Mouse (Mus musculus): ENCODE measurements at regions not wholly inside any gene's neighbourhood (a gene's known extent, or its start where the extent isn't known, plus 50 kb on each side); places are given as distances from the start of the nearest gene placed in this dataset.

DNA sequence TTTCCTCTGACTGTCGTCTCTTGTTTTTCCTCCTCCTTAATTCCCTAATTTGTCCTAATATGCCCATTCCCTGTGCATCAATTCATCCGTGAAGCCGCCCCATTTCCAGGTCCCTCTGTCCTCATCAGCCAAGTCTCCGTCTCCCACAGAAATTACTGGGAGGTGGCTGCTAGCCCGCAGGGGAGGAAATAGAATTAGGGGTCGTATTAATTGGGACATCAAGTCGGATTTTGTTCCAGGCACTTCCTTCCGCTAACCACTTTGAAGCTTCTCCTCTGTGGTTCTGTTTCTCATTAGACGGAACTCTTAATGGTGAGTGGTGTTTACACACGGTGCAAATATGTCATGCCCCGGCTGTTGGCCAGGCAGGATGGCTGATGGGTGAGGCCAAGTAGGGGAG is 259.5 kb upstream of the Tbx3 start:
- intact Hi-C loops (cut with DNase I), result no loop called here
- no peak for DNase-seq (ENCODE audit: low spot score in 2 of 2)

DNA sequence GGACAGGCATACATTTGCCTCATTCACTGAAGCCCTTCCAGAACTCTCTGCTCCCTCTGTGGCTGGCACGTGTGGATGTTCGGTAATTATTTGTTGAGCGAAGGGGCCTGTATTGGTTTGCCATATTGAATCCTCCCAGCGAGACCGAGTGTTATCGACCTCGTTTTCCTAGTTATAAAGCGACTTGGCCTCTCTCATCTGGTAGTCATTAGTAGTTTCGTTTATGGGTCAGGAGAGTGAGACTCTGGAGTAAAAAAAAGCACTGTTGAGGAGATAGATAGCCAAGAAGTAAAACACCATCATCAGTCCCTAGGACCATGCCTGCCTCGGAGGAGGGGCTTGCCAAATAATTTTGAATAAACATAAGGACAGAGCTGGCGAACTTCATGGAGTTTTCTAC is 254.6 kb upstream of the Tbx3 start:
- intact Hi-C loops (cut with DNase I), result no loop called here
- no peak for DNase-seq (ENCODE audit: low spot score in 2 of 2)

DNA sequence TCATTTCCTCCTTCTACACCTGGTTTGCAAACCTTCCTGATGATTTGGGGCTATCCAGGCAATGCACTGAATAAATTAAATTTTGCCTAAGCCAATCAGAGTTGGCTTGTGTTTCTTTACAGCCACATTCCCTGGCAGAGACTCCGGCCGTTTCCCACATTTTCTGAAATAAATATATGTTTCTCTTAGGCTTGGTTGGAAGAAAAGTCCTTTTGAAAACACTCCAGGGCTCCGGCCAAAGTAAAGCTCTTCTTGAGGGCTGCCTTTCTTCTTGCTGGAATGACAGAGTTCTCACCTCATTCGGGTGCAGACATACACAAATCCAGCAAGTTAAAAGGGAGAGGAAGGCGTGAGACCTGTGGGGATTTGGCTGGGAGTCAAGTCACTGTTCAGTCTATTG is 252.0 kb upstream of the Tbx3 start:
- intact Hi-C loops (cut with DNase I), result no loop called here

DNA sequence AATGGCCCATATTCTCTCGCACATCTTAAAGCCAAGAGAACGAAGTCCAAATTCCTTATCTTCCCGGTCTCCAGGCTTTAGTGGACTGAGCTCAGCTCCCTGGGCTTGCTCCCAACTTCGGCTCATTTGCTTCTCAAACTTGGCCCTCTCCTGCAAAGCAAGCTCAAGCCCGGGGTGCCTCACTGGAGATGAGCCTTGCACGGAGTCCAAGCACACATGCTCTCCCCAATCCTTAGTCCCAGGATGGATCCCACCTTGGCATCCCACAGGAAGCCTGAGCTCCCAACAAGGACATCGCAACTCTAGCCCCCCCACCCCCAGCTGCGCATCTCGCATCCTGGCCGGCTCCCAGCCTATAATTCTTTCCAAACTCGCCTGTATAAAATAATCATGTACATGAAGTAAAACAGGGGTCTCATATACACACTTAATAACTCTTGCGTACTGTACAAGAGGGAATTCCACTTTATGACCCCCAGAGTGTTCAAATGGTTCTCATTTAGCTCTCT is 242.9 kb upstream of the Tbx3 start:
- intact Hi-C loops (cut with DNase I), result no loop called here
- no peak for DNase-seq (ENCODE audit: low spot score in 2 of 2)

More for the DNA sequence above, 252.0 kb upstream of the Tbx3 start:
- DNase-seq (ENCODE audit: low spot score in 2 of 2), result no peak

DNA sequence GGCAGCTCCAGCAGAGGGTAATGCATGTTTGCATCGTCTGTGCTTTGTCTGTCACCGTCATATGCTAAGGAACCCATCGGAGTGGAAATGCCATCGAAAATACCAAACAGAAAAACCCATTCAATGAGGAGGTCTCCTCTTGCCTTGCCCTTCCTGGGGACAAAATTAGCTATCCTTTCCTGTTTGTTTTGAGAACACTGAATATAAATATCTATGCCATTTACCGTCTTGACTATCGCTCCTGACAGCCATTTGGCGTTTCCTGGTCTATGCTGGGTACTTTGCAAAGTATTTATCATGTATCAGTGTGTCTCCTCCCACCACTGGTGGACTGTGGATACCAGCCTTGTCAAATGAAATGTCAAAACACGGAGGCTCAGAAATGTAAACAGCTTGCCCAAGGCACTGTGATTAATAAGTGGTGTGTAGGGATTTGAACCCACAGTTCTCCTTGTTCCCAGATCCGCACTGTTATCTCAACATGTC is 239.2 kb upstream of the Tbx3 start:
- no peak for DNase-seq (ENCODE audit: low spot score in 2 of 2)
- intact Hi-C loops (cut with DNase I), result no loop called here

DNA sequence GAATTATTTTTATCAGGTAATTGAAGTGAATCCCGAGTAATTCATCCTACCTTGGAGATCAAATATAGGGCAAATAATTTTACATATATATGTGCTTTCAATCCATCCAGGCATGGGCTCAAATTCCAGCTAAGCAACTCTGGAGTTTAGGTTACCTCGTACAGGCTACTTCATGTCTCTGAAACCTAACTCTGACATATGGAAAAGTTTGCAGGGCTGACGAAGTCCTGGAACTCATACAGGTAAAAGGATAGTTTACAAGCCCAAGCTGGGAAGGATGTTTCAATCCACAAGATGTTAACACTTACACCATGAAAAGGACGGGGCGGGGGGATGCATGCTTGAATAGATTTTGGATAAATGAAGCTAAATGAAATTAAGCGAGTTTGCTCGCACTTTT is 235.9 kb upstream of the Tbx3 start:
- intact Hi-C loops (cut with DNase I), result no loop called here
- DNase-seq (ENCODE audit: low spot score in 2 of 2), result no peak

DNA sequence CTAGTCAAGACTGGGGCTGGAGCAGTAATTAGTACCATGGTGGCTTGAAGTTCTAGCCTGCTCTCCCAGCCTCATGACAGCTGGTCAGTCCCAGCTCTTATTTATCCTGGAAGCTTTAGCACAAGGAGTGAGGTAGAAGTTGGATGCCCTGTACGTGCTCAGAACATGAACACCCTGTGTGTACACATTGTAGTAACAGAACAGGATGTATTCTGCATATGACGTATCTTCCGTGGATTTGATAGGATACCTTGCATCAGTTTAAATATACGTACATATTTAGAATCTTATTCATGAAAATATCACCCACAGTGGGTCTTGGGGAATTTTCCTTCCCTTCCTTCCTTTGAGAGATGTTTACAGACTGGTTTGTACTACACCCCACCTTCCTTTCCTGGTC is 222.0 kb upstream of the Tbx3 start:
- DNase-seq (ENCODE audit: low spot score in 2 of 2), result no peak
- intact Hi-C loops (cut with DNase I), result no loop called here

DNA sequence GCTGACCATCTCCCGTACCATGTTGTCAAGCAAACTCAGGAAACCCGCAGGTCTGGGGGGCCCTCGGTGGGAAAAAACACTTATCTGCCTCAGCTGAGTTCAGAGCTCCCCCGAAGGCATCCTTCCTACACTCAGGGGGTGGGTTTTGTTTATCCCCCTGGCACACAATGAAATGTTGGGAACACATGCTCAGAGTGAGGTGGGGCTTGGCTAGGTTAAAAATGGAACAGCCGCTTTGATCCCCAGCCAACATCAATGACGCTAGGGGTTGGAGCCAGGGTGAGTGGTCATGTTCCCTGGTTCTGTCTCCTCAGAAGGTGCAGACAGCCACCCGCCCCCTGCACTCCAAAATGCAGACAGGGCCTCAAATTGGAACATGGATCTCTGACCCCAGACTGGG is 221.3 kb upstream of the Tbx3 start:
- DNase-seq (ENCODE audit: low spot score in 2 of 2), result no peak

DNA sequence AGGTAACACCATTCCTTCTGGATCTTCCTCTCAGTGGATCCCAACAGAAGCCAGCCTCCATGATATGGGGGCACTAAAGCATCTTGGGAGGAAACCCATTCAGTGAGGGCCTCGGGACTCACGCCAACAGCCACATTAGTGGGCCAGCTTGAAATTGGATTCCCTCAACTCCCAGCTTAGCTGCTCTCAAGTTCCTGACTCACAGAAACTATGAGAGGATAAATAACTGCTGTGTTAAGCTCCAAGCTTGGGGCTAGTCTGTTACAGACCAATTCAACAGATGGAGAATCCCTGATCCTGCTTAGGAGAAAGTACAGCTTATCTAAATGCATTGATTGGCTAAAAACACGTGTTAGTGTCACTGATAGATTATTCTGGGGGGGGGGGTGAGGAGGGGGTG is 210.7 kb upstream of the Tbx3 start:
- DNase-seq (ENCODE audit: low spot score in 2 of 2), result no peak
- intact Hi-C loops (cut with DNase I), result no loop called here

More for the DNA sequence above, 221.3 kb upstream of the Tbx3 start:
- intact Hi-C loops (cut with DNase I), result no loop called here

DNA sequence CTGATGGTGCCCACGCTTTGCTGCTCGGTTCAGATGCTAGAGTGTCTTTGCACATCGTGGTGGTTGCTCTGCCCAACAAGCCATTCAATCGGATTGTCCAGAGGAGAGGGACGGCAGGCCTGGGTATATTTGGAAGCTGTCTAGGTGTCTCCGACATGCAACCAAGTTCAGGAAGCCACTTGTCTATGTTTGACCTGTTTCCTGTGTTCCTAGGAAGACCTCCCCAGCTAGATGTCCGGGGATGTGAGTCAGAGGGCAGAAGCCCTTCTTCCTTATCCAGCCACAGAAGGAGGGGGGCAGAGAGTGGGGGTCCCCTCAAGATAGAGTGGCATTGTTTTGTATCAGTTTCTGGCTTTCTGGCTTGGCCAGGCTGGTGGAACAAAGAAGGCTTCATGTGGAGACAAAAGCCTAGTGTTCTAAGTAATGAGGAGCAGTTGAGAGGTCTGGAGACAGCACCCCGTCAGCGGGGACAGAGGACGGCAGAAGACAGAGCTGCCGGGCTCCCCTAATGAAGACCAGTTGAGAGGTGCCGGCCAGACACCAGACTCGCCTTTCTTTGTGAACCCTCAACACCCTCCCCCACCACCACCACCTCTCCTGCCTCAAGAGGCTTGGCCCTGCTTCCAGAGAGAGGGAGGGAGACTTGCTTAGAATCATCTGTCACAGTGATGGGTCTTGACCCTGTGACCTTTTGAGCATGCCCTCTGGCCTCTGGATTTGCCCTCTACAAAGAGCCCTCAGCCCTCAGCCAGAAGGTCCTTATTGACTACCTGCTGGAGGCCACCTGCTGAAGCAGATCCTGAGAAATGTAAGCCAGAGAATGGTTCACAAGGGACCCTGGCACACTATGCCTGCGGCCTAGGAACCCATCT is 207.6 kb upstream of the Tbx3 start:
- intact Hi-C loops (cut with DNase I), result no loop called here
- DNase-seq (ENCODE audit: low spot score in 2 of 2), result no peak

DNA sequence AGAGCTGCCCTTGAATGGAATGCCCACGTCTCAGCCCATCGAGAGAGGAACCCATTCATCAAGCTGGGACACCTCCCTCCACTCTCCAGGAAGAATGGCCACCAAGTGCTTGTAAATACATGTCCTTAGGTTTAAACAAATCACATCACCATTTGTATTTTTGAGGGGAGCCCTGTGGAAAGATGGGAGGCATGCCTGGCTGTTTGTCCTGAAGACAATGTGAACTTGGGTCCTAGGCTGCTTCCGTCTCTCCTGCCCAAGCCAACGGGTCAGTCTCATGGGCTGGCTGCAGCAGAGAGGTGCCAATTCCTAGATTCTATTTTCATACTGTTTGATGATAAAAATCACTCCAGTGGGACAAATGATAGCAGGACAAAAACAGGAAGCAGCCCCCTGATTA is 205.9 kb upstream of the Tbx3 start:
- intact Hi-C loops (cut with DNase I), result no loop called here
- DNase-seq (ENCODE audit: low spot score in 2 of 2), result no peak

DNA sequence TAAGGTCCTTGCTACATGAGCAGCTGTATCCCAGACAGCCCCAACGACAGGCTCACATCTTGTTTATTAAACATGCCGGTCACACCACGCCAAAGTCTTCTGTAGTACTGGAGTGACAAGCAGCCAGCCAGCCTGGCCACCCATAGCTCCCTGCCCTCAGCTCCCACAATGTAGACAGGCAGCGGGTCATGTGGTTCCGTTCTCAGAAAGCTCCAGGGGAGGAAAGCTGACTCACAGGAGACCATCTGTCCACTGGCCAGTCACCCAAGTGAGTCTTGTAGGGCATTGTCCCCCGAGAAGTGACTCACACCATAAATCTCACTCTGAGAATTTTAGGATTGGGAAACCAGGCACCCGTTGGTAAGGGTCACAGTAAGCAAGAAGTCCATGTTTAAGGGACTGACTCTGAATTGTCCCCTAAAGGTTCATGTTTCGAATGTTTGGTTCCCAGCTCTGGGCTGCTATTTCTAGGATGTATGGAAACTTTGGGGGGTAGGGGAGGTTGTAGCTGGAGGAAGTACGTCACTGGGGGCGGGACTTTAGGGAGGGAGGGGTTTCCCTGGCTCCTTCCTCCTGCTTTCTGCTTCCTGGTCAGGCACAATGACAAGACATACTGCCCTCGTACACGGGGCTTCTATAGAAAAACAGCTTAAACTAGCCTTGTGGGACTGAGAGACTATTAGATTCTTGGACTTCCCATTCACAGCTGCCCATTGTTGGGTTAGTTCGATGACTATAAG is 203.0 kb upstream of the Tbx3 start:
- intact Hi-C loops (cut with DNase I), result no loop called here
- peak in 1 of 2 experiments; percentile 51 for DNase-seq (ENCODE audit: low spot score in 2 of 2)

DNA sequence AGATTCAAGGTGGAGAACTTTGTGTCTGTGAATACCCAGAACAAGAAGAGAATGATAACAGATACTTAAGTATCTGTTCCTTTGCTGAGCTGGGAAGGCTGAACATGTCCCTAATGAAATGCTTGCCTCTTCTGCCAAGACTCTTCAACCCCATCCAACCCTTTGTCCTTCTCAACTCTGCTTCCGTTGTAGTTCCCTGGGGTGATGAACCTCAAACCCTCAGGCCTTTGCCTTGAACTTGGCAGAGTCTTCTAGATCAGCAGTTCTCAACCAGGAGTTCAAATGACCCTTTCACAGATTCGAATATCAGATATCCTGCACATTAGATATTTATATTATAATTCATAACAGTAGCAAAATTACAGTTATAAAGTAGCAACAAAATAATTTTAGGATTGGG is 192.5 kb upstream of the Tbx3 start:
- intact Hi-C loops (cut with DNase I), result no loop called here
- DNase-seq (ENCODE audit: low spot score in 2 of 2), result no peak

DNA sequence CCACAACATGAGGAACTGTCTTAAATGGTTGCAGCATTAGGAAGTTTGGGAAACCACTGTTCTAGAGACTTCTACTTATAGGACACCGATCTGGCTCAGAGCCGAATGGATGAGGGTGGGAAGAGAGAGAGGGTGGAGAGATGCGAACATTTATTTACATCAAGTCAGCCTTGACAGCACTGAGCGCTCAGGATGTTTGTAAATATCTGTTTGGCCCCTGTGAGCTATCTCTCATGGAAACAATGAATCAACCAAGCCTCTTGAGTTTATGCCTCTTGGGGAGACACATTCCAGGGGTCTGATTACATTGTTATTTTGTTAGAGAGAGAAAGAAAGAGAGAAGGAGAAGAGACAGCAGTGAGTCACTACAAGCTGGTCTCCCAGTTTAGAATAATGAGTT is 192.1 kb upstream of the Tbx3 start:
- intact Hi-C loops (cut with DNase I), result no loop called here
- DNase-seq (ENCODE audit: low spot score in 2 of 2), result peak in 1 of 2 experiments; percentile 32

DNA sequence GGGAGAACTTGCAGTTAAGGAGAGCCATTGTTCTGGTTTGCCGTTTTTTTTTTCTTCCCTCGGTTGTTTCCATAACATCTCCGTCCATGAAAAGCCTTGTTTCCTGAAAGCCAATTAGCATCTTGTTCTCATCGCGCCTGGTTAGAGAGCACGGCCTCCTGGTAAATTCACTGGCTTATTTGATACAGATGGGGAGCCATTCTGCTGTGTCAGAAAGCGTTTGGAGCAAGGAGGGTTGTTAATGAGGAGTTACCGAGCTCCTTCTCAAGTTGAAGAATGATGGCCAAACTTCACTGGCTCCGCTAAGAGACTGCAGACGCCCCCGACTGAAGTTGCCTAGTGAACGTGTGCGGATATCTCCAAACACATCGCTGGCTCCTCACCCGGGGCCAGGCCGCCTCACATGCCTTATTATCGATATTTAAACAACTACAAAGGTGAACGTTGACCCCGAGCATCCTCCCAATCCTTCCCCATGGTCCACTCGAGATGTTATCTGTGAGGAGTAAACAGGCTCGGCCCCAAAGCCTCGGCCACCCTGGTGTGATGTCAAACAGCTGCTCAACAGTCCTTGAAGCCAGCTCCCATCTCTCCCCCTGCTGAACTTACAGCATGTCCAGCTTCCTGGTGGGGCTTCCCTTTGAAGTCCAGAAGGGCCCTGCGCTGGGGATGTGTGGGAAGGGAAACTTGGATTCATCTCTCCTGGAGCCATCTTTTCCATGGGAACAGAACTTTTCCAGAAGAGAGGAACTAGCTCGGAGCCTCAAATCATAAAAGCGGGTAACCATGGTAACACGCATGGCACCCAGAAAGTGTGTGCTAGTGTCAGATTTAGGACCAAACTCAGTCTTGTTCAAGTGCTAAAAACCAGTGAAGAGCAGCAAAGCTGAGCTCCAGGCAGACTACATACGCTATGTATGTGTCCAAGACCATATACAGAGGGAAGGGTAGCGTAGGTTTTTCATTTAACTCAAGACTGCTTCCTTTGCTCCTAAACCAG is 190.0 kb upstream of the Tbx3 start:
- intact Hi-C loops (cut with DNase I), result no loop called here
- peak; percentile 32 to 71 for DNase-seq (ENCODE audit: low spot score in 2 of 2)

DNA sequence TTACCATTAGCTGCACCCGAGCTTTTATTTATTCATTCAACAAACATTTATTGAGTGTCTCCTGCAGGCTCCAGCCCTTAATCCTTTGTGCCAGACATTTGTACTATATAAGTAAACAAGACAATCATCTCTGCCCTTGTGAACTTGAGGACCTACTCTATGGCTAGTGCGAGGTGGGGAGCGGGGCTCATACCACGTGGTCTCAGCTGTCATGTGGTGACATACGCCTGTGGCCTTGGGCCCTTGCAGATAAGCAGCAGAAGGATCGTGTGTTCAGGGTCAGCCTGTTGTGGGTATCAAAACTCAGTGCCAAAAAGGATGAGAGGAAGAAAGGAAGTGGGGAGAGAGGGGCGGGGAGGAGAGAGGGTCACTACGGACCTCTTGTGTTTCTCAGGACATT is 186.8 kb upstream of the Tbx3 start:
- no peak for DNase-seq (ENCODE audit: low spot score in 2 of 2)
- intact Hi-C loops (cut with DNase I), result no loop called here

DNA sequence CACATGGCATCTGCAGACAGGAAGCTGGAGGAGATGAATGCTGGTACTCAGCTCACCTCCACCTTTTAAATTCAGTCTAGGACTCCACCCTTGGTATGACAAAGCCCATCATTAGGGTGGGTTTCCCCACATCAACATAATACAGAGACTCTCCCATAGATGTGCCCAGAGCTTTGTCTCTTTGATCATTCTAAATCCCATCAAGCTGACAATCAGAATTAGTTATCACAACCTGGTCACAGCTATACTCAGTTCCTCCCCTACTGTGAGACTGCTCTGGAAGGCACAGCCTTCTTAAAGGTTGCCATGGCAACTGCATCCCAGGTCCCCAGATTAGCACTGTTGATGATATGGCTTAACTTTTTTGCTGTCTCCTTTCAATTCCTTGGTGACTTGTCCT is 184.3 kb upstream of the Tbx3 start:
- no peak for DNase-seq (ENCODE audit: low spot score in 2 of 2)
- intact Hi-C loops (cut with DNase I), result no loop called here

DNA sequence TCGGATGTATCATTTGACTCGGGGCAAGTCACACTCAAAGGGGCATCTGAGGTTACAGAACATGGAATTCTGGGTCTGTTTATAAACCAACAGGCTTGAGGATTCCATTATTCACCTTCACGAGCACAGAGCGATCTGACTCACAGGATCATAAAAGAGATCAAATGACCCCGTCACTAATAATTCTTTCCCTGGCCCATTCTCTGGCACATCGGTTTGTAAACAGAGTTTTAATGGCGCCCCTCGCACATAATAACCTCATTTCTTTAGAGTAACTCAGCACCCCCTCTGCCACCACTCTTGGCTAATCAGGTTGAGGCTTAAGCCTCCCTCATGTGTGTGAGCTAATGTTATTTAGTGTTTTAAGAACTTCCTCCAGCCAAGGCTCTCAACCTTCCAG is 183.3 kb upstream of the Tbx3 start:
- intact Hi-C loops (cut with DNase I), result no loop called here

DNA sequence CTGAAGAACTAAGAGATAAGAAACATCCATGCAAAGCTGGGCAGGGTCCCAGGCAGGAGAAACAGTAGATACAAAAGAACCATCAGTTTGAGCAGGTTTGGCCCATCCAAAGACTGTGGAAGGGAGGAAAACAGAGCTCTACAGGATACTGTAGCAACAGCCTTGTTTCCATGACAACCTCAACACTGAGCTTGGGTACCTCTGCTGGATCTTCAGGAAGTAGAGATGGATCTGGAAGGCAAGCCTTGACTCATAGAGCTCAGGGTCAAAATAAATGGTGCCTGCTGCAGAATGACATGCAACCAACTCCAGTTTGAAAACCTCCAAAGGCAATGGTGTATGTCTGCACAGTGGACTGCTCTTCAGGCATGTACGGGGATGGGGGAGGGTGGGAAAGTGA is 173.0 kb upstream of the Tbx3 start:
- intact Hi-C loops (cut with DNase I), result no loop called here
- peak in 1 of 2 experiments; percentile 45 for DNase-seq (ENCODE audit: low spot score in 2 of 2)

More for the DNA sequence above, 183.3 kb upstream of the Tbx3 start:
- no peak for DNase-seq (ENCODE audit: low spot score in 2 of 2)

DNA sequence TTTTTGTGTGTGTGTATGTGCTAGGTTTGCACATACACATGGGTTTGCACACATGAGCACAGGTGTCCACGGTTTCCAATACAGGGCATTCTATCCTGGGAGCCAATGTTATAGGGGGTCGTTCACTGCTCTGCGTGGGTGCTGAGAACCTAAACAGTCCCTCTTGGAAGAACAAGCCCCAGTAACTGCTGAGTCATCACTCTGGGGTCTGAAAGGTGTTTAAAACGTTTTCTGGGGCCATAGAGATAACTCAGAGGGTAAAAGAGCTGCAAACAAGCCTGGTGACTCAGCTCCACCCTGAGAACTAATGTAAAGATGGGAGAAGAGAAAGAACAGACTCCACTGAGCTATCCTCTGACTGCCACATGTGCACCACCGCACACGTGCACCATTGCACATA is 172.0 kb upstream of the Tbx3 start:
- intact Hi-C loops (cut with DNase I), result no loop called here
- no peak for DNase-seq (ENCODE audit: low spot score in 2 of 2)

All from left cerebral cortex, postnatal 25 days (tissue).